Mouse (Mus musculus) heart, postnatal 14 days (tissue): ENCODE measurements around the gene Kcnq2. TPM values are rescaled to one million over a fixed set of nuclear protein-coding genes. Genes with fewer than 3 reads are reported as not detected.
A peak's percentile ranks its signal among the peaks of the same experiment; 100 is the strongest.

ENCODE experiments used
- DNase-seq, 2 experiments: peaks; one replicate each; pipeline ENCODE4 v3.0.0; 2021 to 2022
- intact Hi-C: fragments of 180-260 bp; cut with DNase I; formaldehyde crosslinking; loops from one replicate; pipeline ENCODE4 v1.15.1; 2025
- total RNA-seq, 2 experiments: library from RNA; stranded (reverse); gene quantifications; 2 replicates each; pipeline ENCODE4 v1.2.3; 2021

The Kcnq2 gene
- total RNA-seq, 2 experiments from 2014 or later: 0.22 TPM; not detected in 1

GRCm38 (mm10) chr2:181148318-181148955 lies 13.3 kb upstream of the Kcnq2 start:
- DNase-seq: no peak
- intact Hi-C loops: no loop called here

- intact Hi-C loops: no loop called here
- DNase-seq: peak; percentile 42 to 56
Observed at GRCm38 (mm10) chr2:181147546-181148317, 12.6 kb upstream of the Kcnq2 start.

- intact Hi-C loops: no loop called here
- DNase-seq: no peak
Observed at GRCm38 (mm10) chr2:181146976-181147545, 12.0 kb upstream of the Kcnq2 start.

- DNase-seq: no peak
Observed at GRCm38 (mm10) chr2:181144675-181145074, 9.6 kb upstream of the Kcnq2 start.

GRCm38 (mm10) chr2:181143509-181144276 lies 8.6 kb upstream of the Kcnq2 start:
- DNase-seq: no peak
- intact Hi-C loops: no loop called here

More at GRCm38 (mm10) chr2:181144675-181145074, 9.6 kb upstream of the Kcnq2 start:
- intact Hi-C loops: no loop called here

GRCm38 (mm10) chr2:181142703-181143135 lies 7.6 kb upstream of the Kcnq2 start:
- no peak for DNase-seq
- intact Hi-C loops: no loop called here

GRCm38 (mm10) chr2:181139641-181140193 lies 4.6 kb upstream of the Kcnq2 start:
- intact Hi-C loops: no loop called here
- no peak for DNase-seq

GRCm38 (mm10) chr2:181136934-181137333 lies 1.8 kb upstream of the Kcnq2 start:
- intact Hi-C loops: no loop called here
- DNase-seq: peak; percentile 45 to 76

- DNase-seq: no peak
- intact Hi-C loops: no loop called here
Observed at GRCm38 (mm10) chr2:181135446-181135818, 332 bp upstream of the Kcnq2 start.

GRCm38 (mm10) chr2:181133837-181134590 lies 1.1 kb downstream of the Kcnq2 start:
- no peak for DNase-seq
- intact Hi-C loops: no loop called here

GRCm38 (mm10) chr2:181130245-181130644 lies 4.9 kb downstream of the Kcnq2 start:
- no peak for DNase-seq
- intact Hi-C loops: no loop called here

- intact Hi-C loops: no loop called here
- DNase-seq: no peak
Observed at GRCm38 (mm10) chr2:181128963-181129362, 6.1 kb downstream of the Kcnq2 start.

GRCm38 (mm10) chr2:181127786-181128185 lies 7.3 kb downstream of the Kcnq2 start:
- intact Hi-C loops: no loop called here
- DNase-seq: no peak

- DNase-seq: peak in 1 of 2 experiments; percentile 26
- intact Hi-C loops: no loop called here
Observed at GRCm38 (mm10) chr2:181125726-181126455, 9.2 kb downstream of the Kcnq2 start.

- no peak for DNase-seq
- intact Hi-C loops: no loop called here
Observed at GRCm38 (mm10) chr2:181122642-181123041, 12.5 kb downstream of the Kcnq2 start.

GRCm38 (mm10) chr2:181120922-181121449 lies 14.1 kb downstream of the Kcnq2 start:
- no peak for DNase-seq
- intact Hi-C loops: no loop called here

GRCm38 (mm10) chr2:181119952-181120351 lies 15.1 kb downstream of the Kcnq2 start:
- intact Hi-C loops: no loop called here
- DNase-seq: no peak

GRCm38 (mm10) chr2:181116436-181116835 lies 18.7 kb downstream of the Kcnq2 start:
- DNase-seq: no peak
- intact Hi-C loops: no loop called here

- DNase-seq: no peak
- intact Hi-C loops: no loop called here
Observed at GRCm38 (mm10) chr2:181115367-181115766, 19.7 kb downstream of the Kcnq2 start.
